Mouse (Mus musculus): ENCODE data around the gene Dusp16. TPM values are rescaled to one million over a fixed set of nuclear protein-coding genes. Genes with fewer than 3 reads are reported as not detected.

The Dusp16 gene
- polyA plus RNA-seq, 1 experiment = 11.7 TPM

GRCm38 (mm10) chr6:134713897-134714296 lies 78.5 kb downstream of the Dusp16 start:
- Histone ChIP-seq H3K27ac (ENCODE audit: insufficient read depth, low read depth, low read length) (no peak overlapping the region), H3K4me1 (ENCODE audit: control insufficient read depth, insufficient read depth, low read length) (0 out of 2 replicates have a peak, but pooled peaks cover 2% of the 10 kb centered on the region), H3K27me3 (replicated peaks; ENCODE audit: control insufficient read depth, insufficient read depth, low read length) (no peaks in the 10 kb centered on the region), H3K4me3 (ENCODE audit: insufficient read depth, low read depth, low read length) (no peak overlapping the region), H3K36me3 (ENCODE audit: control insufficient read depth, insufficient read depth, low read length) (peaks cover 1% of the 10 kb centered on the region; the same call in 1 of the 2 replicates)
- WGBS = 73% methylated on average over 1 of the region's 1 CpGs
- TF ChIP-seq CTCF (conservative IDR thresholded peaks at IDR 0.05; ENCODE audit: insufficient read depth, insufficient read length, low read depth, low read length) = no peak
- TF ChIP-seq POLR2A (IDR thresholded peaks at IDR 0.05; ENCODE audit: low read depth, low read length) = no peak
- DNase-seq = no peak

- Histone ChIP-seq H3K27ac (ENCODE audit: insufficient read depth, low read depth, low read length) (no peak overlapping the region), H3K36me3 (ENCODE audit: control insufficient read depth, insufficient read depth, low read length) (peaks cover 1% of the 10 kb centered on the region; the same call in 1 of the 2 replicates), H3K4me1 (ENCODE audit: control insufficient read depth, insufficient read depth, low read length) (0 out of 2 replicates have a peak, but pooled peaks cover under 1% of the 10 kb centered on the region), H3K4me3 (ENCODE audit: insufficient read depth, low read depth, low read length) (no peak overlapping the region), H3K27me3 (replicated peaks; ENCODE audit: control insufficient read depth, insufficient read depth, low read length) (no peaks in the 10 kb centered on the region)
- 65% methylated on average over 3 of the region's 3 CpGs for WGBS
- no peak for TF ChIP-seq CTCF (conservative IDR thresholded peaks at IDR 0.05; ENCODE audit: insufficient read depth, insufficient read length, low read depth, low read length)
- TF ChIP-seq POLR2A (IDR thresholded peaks at IDR 0.05; ENCODE audit: low read depth, low read length) = no peak
- no peak for DNase-seq
These were observed 79.1 kb downstream of the Dusp16 start for GRCm38 (mm10) chr6:134713321-134713720.

GRCm38 (mm10) chr6:134710020-134710419 lies 82.4 kb downstream of the Dusp16 start:
- WGBS = 92% methylated on average over 15 of the region's 15 CpGs
- no peak for DNase-seq
- no peak overlapping the region for H3K27ac ChIP-seq (ENCODE audit: insufficient read depth, low read depth, low read length)

GRCm38 (mm10) chr6:134706467-134706866 lies 86.0 kb downstream of the Dusp16 start:
- WGBS = 82% methylated on average over 4 of the region's 4 CpGs
- Histone ChIP-seq H3K4me1 (ENCODE audit: control insufficient read depth, insufficient read depth, low read length) (no peaks in the 10 kb centered on the region), H3K27me3 (replicated peaks; ENCODE audit: control insufficient read depth, insufficient read depth, low read length) (no peaks in the 10 kb centered on the region), H3K4me3 (ENCODE audit: insufficient read depth, low read depth, low read length) (no peak overlapping the region), H3K36me3 (ENCODE audit: control insufficient read depth, insufficient read depth, low read length) (no peaks in the 10 kb centered on the region), H3K27ac (ENCODE audit: insufficient read depth, low read depth, low read length) (no peak overlapping the region)
- no peak for DNase-seq
- TF ChIP-seq CTCF (conservative IDR thresholded peaks at IDR 0.05; ENCODE audit: insufficient read depth, insufficient read length, low read depth, low read length) = no peak
- no peak for TF ChIP-seq POLR2A (IDR thresholded peaks at IDR 0.05; ENCODE audit: low read depth, low read length)

More at GRCm38 (mm10) chr6:134710020-134710419, 82.4 kb downstream of the Dusp16 start:
- no peak for TF ChIP-seq POLR2A (IDR thresholded peaks at IDR 0.05; ENCODE audit: low read depth, low read length)
- no peak for TF ChIP-seq CTCF (conservative IDR thresholded peaks at IDR 0.05; ENCODE audit: insufficient read depth, insufficient read length, low read depth, low read length)
- H3K27me3 ChIP-seq (replicated peaks; ENCODE audit: control insufficient read depth, insufficient read depth, low read length) = no peaks in the 10 kb centered on the region
- H3K4me1 ChIP-seq (ENCODE audit: control insufficient read depth, insufficient read depth, low read length) = no peaks in the 10 kb centered on the region
- H3K4me3 ChIP-seq (ENCODE audit: insufficient read depth, low read depth, low read length) = no peak overlapping the region
- no peaks in the 10 kb centered on the region for H3K36me3 ChIP-seq (ENCODE audit: control insufficient read depth, insufficient read depth, low read length)

DNA sequence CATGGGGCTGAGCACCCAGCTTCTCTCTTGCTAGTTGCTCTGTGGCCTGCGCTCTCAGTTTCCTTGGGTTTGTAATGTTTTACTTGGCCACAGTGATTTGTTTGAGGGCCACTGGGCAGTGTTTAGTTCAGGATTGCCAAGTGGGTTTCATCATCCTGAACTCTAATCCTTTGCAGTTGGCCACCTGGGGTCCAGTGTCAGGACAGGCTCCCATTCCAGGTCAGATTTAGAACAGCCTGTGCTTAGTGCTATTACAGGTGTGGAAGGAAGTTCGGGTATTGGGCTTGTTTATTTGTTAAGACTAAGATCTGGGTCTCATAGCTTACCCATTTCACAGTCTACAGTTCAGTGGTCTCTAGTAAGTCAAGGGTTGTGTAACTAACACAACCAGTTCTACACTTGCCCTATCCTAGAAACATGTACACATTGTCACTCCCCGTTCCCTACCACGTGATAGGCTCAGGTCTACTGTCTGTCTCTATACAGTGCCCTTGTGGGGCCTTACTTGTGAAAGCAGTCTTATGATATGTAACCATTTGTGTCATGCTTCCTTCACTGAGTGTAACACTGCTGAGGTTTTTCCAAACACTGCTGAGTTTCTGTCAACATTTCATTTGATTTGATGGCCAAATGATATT lies 89.3 kb downstream of the Dusp16 start:
- H3K4me1 ChIP-seq (ENCODE audit: control insufficient read depth, insufficient read depth, low read length) = no peaks in the 10 kb centered on the region
- H3K36me3 ChIP-seq (ENCODE audit: control insufficient read depth, insufficient read depth, low read length) = no peaks in the 10 kb centered on the region
- 0 out of 2 replicates have a peak overlapping the region, but pooled peaks have one; percentile 8 for H3K27ac ChIP-seq (ENCODE audit: insufficient read depth, low read depth, low read length)
- DNase-seq = peak; percentile 81
- H3K4me3 ChIP-seq (ENCODE audit: insufficient read depth, low read depth, low read length) = no peak overlapping the region
- H3K27me3 ChIP-seq (replicated peaks; ENCODE audit: control insufficient read depth, insufficient read depth, low read length) = no peaks in the 10 kb centered on the region
- TF ChIP-seq POLR2A (IDR thresholded peaks at IDR 0.05; ENCODE audit: low read depth, low read length) = no peak
- TF ChIP-seq CTCF (conservative IDR thresholded peaks at IDR 0.05; ENCODE audit: insufficient read depth, insufficient read length, low read depth, low read length) = no peak
- WGBS = 80% methylated on average over 4 of the region's 4 CpGs

GRCm38 (mm10) chr6:134702184-134702583 lies 90.2 kb downstream of the Dusp16 start:
- no peak for TF ChIP-seq CTCF (conservative IDR thresholded peaks at IDR 0.05; ENCODE audit: insufficient read depth, insufficient read length, low read depth, low read length)
- no peak for TF ChIP-seq POLR2A (IDR thresholded peaks at IDR 0.05; ENCODE audit: low read depth, low read length)
- no peaks in the 10 kb centered on the region for H3K36me3 ChIP-seq (ENCODE audit: control insufficient read depth, insufficient read depth, low read length)
- H3K4me3 ChIP-seq (ENCODE audit: insufficient read depth, low read depth, low read length) = no peak overlapping the region
- H3K27ac ChIP-seq (ENCODE audit: insufficient read depth, low read depth, low read length) = no peak overlapping the region
- no peaks in the 10 kb centered on the region for H3K27me3 ChIP-seq (replicated peaks; ENCODE audit: control insufficient read depth, insufficient read depth, low read length)
- 96% methylated on average over 7 of the region's 7 CpGs for WGBS
- no peaks in the 10 kb centered on the region for H3K4me1 ChIP-seq (ENCODE audit: control insufficient read depth, insufficient read depth, low read length)
- no peak for DNase-seq

GRCm38 (mm10) chr6:134701211-134701602 lies 91.2 kb downstream of the Dusp16 start:
- no peaks in the 10 kb centered on the region for H3K27me3 ChIP-seq (replicated peaks; ENCODE audit: control insufficient read depth, insufficient read depth, low read length)
- no peak for TF ChIP-seq POLR2A (IDR thresholded peaks at IDR 0.05; ENCODE audit: low read depth, low read length)
- no peak for TF ChIP-seq CTCF (conservative IDR thresholded peaks at IDR 0.05; ENCODE audit: insufficient read depth, insufficient read length, low read depth, low read length)
- DNase-seq = no peak
- 82% methylated on average over 6 of the region's 6 CpGs for WGBS
- H3K36me3 ChIP-seq (ENCODE audit: control insufficient read depth, insufficient read depth, low read length) = no peaks in the 10 kb centered on the region
- H3K4me1 ChIP-seq (ENCODE audit: control insufficient read depth, insufficient read depth, low read length) = no peaks in the 10 kb centered on the region
- no peak overlapping the region for H3K4me3 ChIP-seq (ENCODE audit: insufficient read depth, low read depth, low read length)
- peak overlapping the region; percentile 37; the same call in 1 of the 2 replicates for H3K27ac ChIP-seq (ENCODE audit: insufficient read depth, low read depth, low read length)
